Mouse (Mus musculus): ENCODE measurements around the gene Olfr926. TPM values are rescaled to one million over a fixed set of nuclear protein-coding genes. Genes with fewer than 3 reads are reported as not detected.
"Not testable (repeated sequence)": the region's sequence is repeated elsewhere in the genome, so short reads cannot be mapped to it uniquely, and the experiment has no call there.

Gene Olfr926
- not detected for total RNA-seq (2021)
- long read RNA-seq, experiment 1, result 0 reads
- long read RNA-seq, experiment 2, result 0 reads

- no peak for DNase-seq (ENCODE audit: low spot score in 2 of 2)
- intact Hi-C loops (cut with DNase I), result no loop called here
These were observed at the start of gene Olfr926 for GRCm38 (mm10) chr9:38876826-38877225. TSS of gene Olfr926 (plus strand) at chr9:38877126.

DNA sequence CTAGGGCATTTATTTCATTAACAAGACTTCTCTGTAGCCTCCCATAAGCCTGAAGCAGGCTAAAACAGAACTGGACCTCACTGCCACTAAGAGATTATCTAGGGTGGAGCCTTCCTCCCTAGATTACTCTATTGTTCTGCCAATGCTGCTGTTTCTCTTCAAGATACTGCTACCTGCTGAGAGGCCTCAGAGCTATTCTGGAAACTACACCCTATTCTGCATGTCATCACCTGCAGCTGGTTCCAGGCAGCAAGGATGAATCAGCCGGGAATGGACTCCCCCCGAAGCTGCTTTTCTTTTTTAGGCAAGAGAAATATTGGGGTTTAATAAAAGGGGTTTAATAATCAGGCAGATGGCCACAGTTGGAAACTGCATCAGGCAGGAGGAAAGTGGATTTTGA, 43.9 kb upstream of the Olfr926 start:
- intact Hi-C loops (cut with DNase I), result no loop called here
- no peak for DNase-seq (ENCODE audit: low spot score in 2 of 2)

DNA sequence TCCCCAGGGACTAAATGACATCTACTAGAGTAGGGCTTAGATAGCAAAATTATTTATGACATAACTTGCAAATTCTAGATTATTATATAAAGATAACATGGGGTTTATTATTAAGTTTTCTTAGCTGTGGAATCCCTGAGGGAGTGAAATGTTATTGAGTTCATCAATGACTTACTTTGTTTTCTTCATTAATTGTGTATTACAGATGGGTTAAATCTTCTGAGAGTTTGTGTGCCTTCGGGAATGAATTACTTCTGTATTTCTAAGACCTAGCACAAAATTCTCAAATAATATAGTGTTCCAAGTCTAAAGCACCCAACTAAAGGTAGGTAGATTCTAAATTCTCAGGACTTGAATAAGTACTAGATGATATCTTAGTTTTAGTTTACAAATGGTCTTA, 32.8 kb upstream of the Olfr926 start, which contains the start of gene Olfr924:
Olfr924 (plus strand) TSS at position 301 of the 400 bp plus-strand sequence.
- DNase-seq (ENCODE audit: low spot score in 2 of 2), result no peak
- intact Hi-C loops (cut with DNase I), result no loop called here

DNA sequence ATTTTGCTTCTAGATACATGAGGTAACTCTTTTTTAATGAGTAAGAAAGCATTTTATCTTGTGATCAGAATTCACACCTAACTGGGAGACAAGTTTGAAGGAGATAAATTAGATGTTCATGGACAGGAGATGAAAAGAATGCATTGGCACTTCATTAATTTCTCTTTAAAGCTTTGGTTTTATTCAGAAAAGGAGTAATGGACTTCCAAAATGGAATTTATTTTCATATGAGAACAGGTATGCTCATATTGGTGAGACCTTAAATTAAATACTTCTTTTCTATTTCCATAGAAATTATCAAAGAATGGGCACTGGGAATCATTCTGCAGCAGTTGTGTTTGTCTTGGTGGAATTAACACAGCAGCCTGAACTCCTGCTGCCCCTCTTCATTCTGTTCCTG, 22.2 kb upstream of the Olfr926 start, which contains the start of gene Olfr26:
Olfr26 (plus strand) TSS at position 301 of the 400 bp plus-strand sequence.
- no peak for DNase-seq (ENCODE audit: low spot score in 2 of 2)
- intact Hi-C loops (cut with DNase I), result no loop called here

DNA sequence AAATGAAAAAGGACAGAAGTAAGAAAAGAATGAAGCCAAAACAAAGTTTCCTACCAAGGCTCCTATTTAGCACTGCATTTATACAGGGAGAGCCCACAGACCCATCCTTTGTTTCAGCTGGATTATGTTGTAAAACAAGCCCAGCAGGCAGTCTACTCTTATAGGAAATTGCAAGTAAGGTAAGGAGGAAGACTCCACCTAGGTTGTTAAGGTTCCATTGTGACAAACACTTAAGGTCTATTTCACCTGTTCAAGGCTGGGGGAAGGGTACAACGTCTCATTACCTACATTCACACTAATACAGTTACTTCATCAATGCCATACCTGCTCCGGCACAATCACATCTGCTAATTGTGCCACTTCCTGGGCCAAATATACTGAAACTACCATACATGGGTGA, 2.0 kb upstream of the Olfr926 start:
- intact Hi-C loops (cut with DNase I); DNase-seq (ENCODE audit: low spot score in 2 of 2): not testable (repeated sequence)

Other genes with a start within 250 kb of the Olfr926 start
- not detected for gene Olfr916, start 217.3 kb upstream of the Olfr926 start, total RNA-seq (2021)
- not detected for gene Olfr917, start 211.3 kb upstream of the Olfr926 start, total RNA-seq (2021)
- not detected for gene Olfr918, start 202.5 kb upstream of the Olfr926 start, total RNA-seq (2021)
- not detected for gene Olfr919, start 173.5 kb upstream of the Olfr926 start, total RNA-seq (2021)
- 1 to 10 TPM; 6.5 to 8.3 TPM for gene Vwa5a, start 158.9 kb upstream of the Olfr926 start, total RNA-seq (2021)
- under 1 TPM in 1 of 2 experiments, not detected in 1; 0.09 TPM for gene Olfr920, start 124.8 kb upstream of the Olfr926 start, total RNA-seq (2021)
- not detected for gene Olfr921, start 104.1 kb upstream of the Olfr926 start, total RNA-seq (2021)
- gene Olfr922, start 62.5 kb upstream of the Olfr926 start, total RNA-seq (2021), result not detected
- gene Olfr923, start 50.6 kb upstream of the Olfr926 start, total RNA-seq (2021), result not detected
- not detected for gene Olfr924, start 32.7 kb upstream of the Olfr926 start, total RNA-seq (2021)
- not detected for gene Olfr26, start 22.1 kb upstream of the Olfr926 start, total RNA-seq (2021)
- not detected for gene Olfr930, start 52.7 kb downstream of the Olfr926 start, total RNA-seq (2021)
- gene Olfr933, start 95.2 kb downstream of the Olfr926 start, total RNA-seq (2021), result not detected
- not detected for gene Olfr934, start 111.2 kb downstream of the Olfr926 start, total RNA-seq (2021)
- not detected for gene Olfr935, start 122.6 kb downstream of the Olfr926 start, total RNA-seq (2021)
- gene Olfr146, start 146.3 kb downstream of the Olfr926 start, total RNA-seq (2021), result not detected
- not detected for gene Olfr937, start 187.8 kb downstream of the Olfr926 start, total RNA-seq (2021)
- gene Olfr938, start 201.8 kb downstream of the Olfr926 start, total RNA-seq (2021), result not detected